Comparison of ENCODE assay signal across 13 mouse cellular contexts in the genomic region with DNA sequence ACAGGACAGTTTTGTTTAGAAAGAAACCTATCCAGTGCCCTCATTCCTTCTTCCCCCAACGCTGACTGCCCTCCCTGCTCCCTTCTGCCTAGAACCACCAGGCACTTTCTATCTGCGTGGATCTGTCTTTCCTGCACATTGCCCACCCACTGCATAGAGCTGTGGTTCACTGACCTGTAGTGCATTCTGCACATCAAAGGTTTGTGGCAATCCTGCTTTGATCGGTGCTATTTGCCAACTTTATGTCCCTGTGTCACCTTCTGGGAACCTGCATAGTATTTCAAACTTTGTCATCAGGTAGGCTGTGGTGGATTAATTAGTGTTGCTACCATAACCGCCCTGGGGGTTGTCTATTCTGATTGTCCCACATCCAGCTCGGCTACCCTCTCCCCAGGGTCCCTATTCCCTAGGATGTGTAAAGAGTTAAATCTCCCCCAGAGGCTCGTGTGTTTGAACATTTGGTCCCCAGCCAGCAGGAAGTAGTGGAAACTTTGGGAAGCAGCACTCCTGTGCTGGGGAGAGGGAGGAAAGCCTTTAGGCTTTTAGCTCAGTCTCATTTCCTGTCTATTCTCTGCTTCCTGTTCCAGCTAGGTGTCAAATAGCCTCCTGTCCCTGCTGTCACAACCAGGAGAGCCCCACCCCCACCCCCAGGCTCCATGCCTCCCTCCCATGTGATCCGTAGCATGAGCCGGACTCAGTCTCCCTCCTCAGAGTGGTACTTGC. TPM values are rescaled to one million over a fixed set of nuclear protein-coding genes. Genes with fewer than 3 reads are reported as not detected.
DNase-seq lines count a peak whose midpoint lies in the region; ATAC-seq and TF ChIP-seq lines count a peak whose summit lies in the region.
"Had no signal": no experiment of that assay in that cellular context is flagged by ENCODE, and none has a peak within 500 bp of the region (broad histone marks: within the 10 kb centered on the region; RNA-seq: fewer than 3 reads in every experiment).

No protein-coding gene starts in this region.

- H3K9me3 ChIP-seq in kidney, embryonic 14.5 days (ENCODE audit: control insufficient read depth, low read length): no peaks in the 10 kb centered on the region
- no peaks in the 10 kb centered on the region for H3K9me3 ChIP-seq in embryonic facial prominence, embryonic 13.5 days
- H3K9me3 ChIP-seq in limb, embryonic 14.5 days (ENCODE audit: control insufficient read depth, low read length): no peaks in the 10 kb centered on the region

- ATAC-seq in kidney, embryonic 14.5 days (ENCODE audit: low FRiP score, low TSS enrichment): no peak
- no peak for ATAC-seq in embryonic facial prominence, embryonic 13.5 days (ENCODE audit: insufficient number of reproducible peaks, insufficient read depth, low FRiP score, low TSS enrichment, low read depth)
- no peak for ATAC-seq in limb, embryonic 14.5 days (ENCODE audit: low FRiP score, low read depth)
- ATAC-seq: CD4-positive, CD25-positive, alpha-beta regulatory T cell, adult 4 months had no signal

- H3K9ac ChIP-seq in kidney, embryonic 14.5 days (ENCODE audit: low read depth, low read length): no peak overlapping the region
- 0 out of 2 replicates have a peak overlapping the region, but pooled peaks have one; percentile 23 for H3K9ac ChIP-seq in embryonic facial prominence, embryonic 13.5 days
- H3K9ac ChIP-seq in limb, embryonic 14.5 days (ENCODE audit: low read depth, low read length, severe bottlenecking): peak overlapping the region; percentile 21; the same call in 1 of the 2 replicates
- H3K9ac ChIP-seq: liver, embryonic 14.5 days had no signal

- H3K27me3 ChIP-seq in kidney, adult 2 months (replicated peaks; ENCODE audit: control insufficient read depth, insufficient read depth, low read length): no peaks in the 10 kb centered on the region
- no peaks in the 10 kb centered on the region for H3K27me3 ChIP-seq in kidney, embryonic 14.5 days (ENCODE audit: control insufficient read depth, insufficient read depth, low read length)
- H3K27me3 ChIP-seq in embryonic facial prominence, embryonic 13.5 days: no peaks in the 10 kb centered on the region
- H3K27me3 ChIP-seq in limb, embryonic 14.5 days (ENCODE audit: control insufficient read depth, insufficient read depth, low read length): no peaks in the 10 kb centered on the region

- 39% methylated on average over 8 of the region's 8 CpGs for WGBS in kidney, adult 2 months
- 14% methylated on average over 8 of the region's 8 CpGs for WGBS in kidney, embryonic 14.5 days
- 25% methylated on average over 8 of the region's 8 CpGs for WGBS in embryonic facial prominence, embryonic 13.5 days
- 10% methylated on average over 8 of the region's 8 CpGs for WGBS in limb, embryonic 14.5 days

- no peak overlapping the region for H3K4me2 ChIP-seq in kidney, embryonic 14.5 days (replicated peaks; ENCODE audit: low read depth, low read length)
- H3K4me2 ChIP-seq in embryonic facial prominence, embryonic 13.5 days: no peak overlapping the region
- H3K4me2 ChIP-seq in limb, embryonic 14.5 days (replicated peaks; ENCODE audit: low read depth, low read length, severe bottlenecking): no peak overlapping the region

- no peak overlapping the region for H3K27ac ChIP-seq in kidney, adult 2 months (ENCODE audit: insufficient read depth, low read depth, low read length)
- no peak overlapping the region for H3K27ac ChIP-seq in kidney, embryonic 14.5 days (ENCODE audit: low read depth, low read length)
- peak overlapping the region; percentile 39 for H3K27ac ChIP-seq in embryonic facial prominence, embryonic 13.5 days
- peak overlapping the region; percentile 49; the same call in 1 of the 2 replicates for H3K27ac ChIP-seq in limb, embryonic 14.5 days (replicated peaks; ENCODE audit: low read depth, low read length)
- H3K27ac ChIP-seq: liver, embryonic 14.5 days had no signal

- intact Hi-C loops in heart, postnatal 10 days (cut with DNase I): no loop called here

- no peaks in the 10 kb centered on the region for H3K4me1 ChIP-seq in kidney, adult 2 months (ENCODE audit: control insufficient read depth, insufficient read depth, low read length)
- peaks cover 13% of the 10 kb centered on the region for H3K4me1 ChIP-seq in kidney, embryonic 14.5 days (ENCODE audit: control insufficient read depth, insufficient read depth, low read length)
- H3K4me1 ChIP-seq in embryonic facial prominence, embryonic 13.5 days: peaks cover 32% of the 10 kb centered on the region
- H3K4me1 ChIP-seq in limb, embryonic 14.5 days (ENCODE audit: control insufficient read depth, insufficient read depth, low read length): peaks cover 23% of the 10 kb centered on the region

- no peak for TF ChIP-seq CTCF in kidney, adult 2 months (conservative IDR thresholded peaks at IDR 0.05; ENCODE audit: insufficient read depth, insufficient read length, low read depth, low read length)

- H3K36me3 ChIP-seq in kidney, adult 2 months (ENCODE audit: control insufficient read depth, insufficient read depth, low read length): no peaks in the 10 kb centered on the region
- H3K36me3 ChIP-seq in kidney, embryonic 14.5 days (ENCODE audit: control insufficient read depth, insufficient read depth, low read length): no peaks in the 10 kb centered on the region
- no peaks in the 10 kb centered on the region for H3K36me3 ChIP-seq in embryonic facial prominence, embryonic 13.5 days
- H3K36me3 ChIP-seq in limb, embryonic 14.5 days (ENCODE audit: control insufficient read depth, insufficient read depth, low read length): no peaks in the 10 kb centered on the region

- H3K4me3 ChIP-seq in kidney, adult 2 months (ENCODE audit: insufficient read depth, low read depth, low read length): no peak overlapping the region
- H3K4me3 ChIP-seq in kidney, embryonic 14.5 days (ENCODE audit: low read length): no peak overlapping the region
- no peak overlapping the region for H3K4me3 ChIP-seq in embryonic facial prominence, embryonic 13.5 days
- no peak overlapping the region for H3K4me3 ChIP-seq in limb, embryonic 14.5 days (replicated peaks; ENCODE audit: low read length)

- DNase-seq in kidney, adult 2 months: peak; percentile 59
- peak; percentile 30 to 52 for DNase-seq in heart, postnatal 10 days
- DNase-seq in limb, embryonic 14.5 days (ENCODE audit: low spot score): no peak
- DNase-seq in spleen, postnatal 36 days (ENCODE audit: low spot score in 2 of 2): no peak
- DNase-seq in thymus, postnatal 10 days (ENCODE audit: low spot score in 2 of 2): no peak
- DNase-seq in right cerebral cortex, postnatal 36 days (ENCODE audit: low spot score in 2 of 2): no peak
- DNase-seq: adrenal gland, postnatal 36 days; cerebellum, adult 9-11 months; gastrocnemius, postnatal 14 days had no signal

- no peak for TF ChIP-seq POLR2A in kidney, adult 2 months (IDR thresholded peaks at IDR 0.05; ENCODE audit: low read depth, low read length)
- no peak for TF ChIP-seq POLR2A in limb, embryonic 14.5 days (IDR thresholded peaks at IDR 0.05; ENCODE audit: borderline replicate concordance, extremely low read depth, insufficient read depth, insufficient read length)

RNA-seq across cellular contexts. Expression of a gene that starts 20.4 kb away (rescaled TPM):
- polyA plus RNA-seq in kidney, adult 2 months (2012; rRNA removed): 26.2 and 26.4 TPM in 2 replicates
- polyA plus RNA-seq in kidney, embryonic 14.5 days (2014; fragmentation: Nextera tagmentation; extraction: Ambion mirVana): 14.4 and 23.2 TPM in 2 replicates
- polyA plus RNA-seq in embryonic facial prominence, embryonic 13.5 days (2015; fragmentation: Nextera tagmentation; extraction: Ambion mirVana): 20.2 and 23.6 TPM in 2 replicates
- total RNA-seq in heart, postnatal 10 days (2021): 10 to 100 TPM; 33.7 to 38.5 TPM
- 13.8 and 18.1 TPM in 2 replicates for polyA plus RNA-seq in limb, embryonic 14.5 days (2012; rRNA removed)
- polyA plus RNA-seq in limb, embryonic 14.5 days (2014; fragmentation: Nextera tagmentation; extraction: Ambion mirVana): 27.3 and 27.8 TPM in 2 replicates

Comparison
In these comparisons a context has a peak if more than half of its experiments do, and no peak if none do; other contexts are left out.
1. DNase-seq: peak in kidney, adult 2 months (single experiment) and heart, postnatal 10 days (2 of 2); none in limb, embryonic 14.5 days (single experiment), spleen, postnatal 36 days (0 of 2), thymus, postnatal 10 days (0 of 2) and right cerebral cortex, postnatal 36 days (0 of 2).
2. H3K27ac ChIP-seq: peak in embryonic facial prominence, embryonic 13.5 days (single experiment) and limb, embryonic 14.5 days (single experiment); none in kidney, adult 2 months (single experiment) and kidney, embryonic 14.5 days (single experiment).